Mouse (Mus musculus) limb, embryonic 12.5 days (tissue): ENCODE data around the gene Plch2. TPM values are rescaled to one million over a fixed set of nuclear protein-coding genes. Genes with fewer than 3 reads are reported as not detected.
A peak's percentile ranks its signal among the peaks of the same experiment; 100 is the strongest.

Experiments used
- ATAC-seq: fragments of 200-750 bp; cut with Nextera tagmentation; 2 replicates; pipeline ENCODE4 v1.8.0; 2017; ENCODE audit warnings: low read depth, moderate TSS enrichment; ENCODE audit not compliant: insufficient number of reproducible peaks, insufficient read depth, low FRiP score, low TSS enrichment
- H3K27ac ChIP-seq: fragments of 300-500 bp; sonication (generic); 2 replicates; pipeline ENCODE4 v1.5.1; 2016; ENCODE audit warnings: mild to moderate bottlenecking, moderate library complexity
- H3K27me3 ChIP-seq: fragments of 300-500 bp; sonication (generic); 2 replicates; pipeline ENCODE4 v1.6.1; 2016; ENCODE audit warnings: mild to moderate bottlenecking, moderate library complexity
- H3K36me3 ChIP-seq: fragments of 300-500 bp; sonication (generic); 2 replicates; pipeline ENCODE4 v1.6.1; 2016; ENCODE audit warnings: mild to moderate bottlenecking, moderate library complexity
- H3K4me1 ChIP-seq: fragments of 300-500 bp; sonication (generic); replicated peaks from 2 replicates; pipeline ENCODE4 v1.6.1; 2016
- H3K4me2 ChIP-seq: fragments of 300-500 bp; sonication (generic); 2 replicates; pipeline ENCODE4 v1.6.1; 2016; ENCODE audit warnings: mild to moderate bottlenecking, moderate library complexity
- H3K4me3 ChIP-seq: fragments of 300-500 bp; sonication (generic); replicated peaks from 2 replicates; pipeline ENCODE4 v1.5.1; 2016; ENCODE audit warnings: mild to moderate bottlenecking
- H3K9ac ChIP-seq: fragments of 300-500 bp; sonication (generic); replicated peaks from 2 replicates; pipeline ENCODE4 v1.6.1; 2016; ENCODE audit warnings: mild to moderate bottlenecking, moderate library complexity
- H3K9me3 ChIP-seq: fragments of 300-500 bp; sonication (generic); 2 replicates; pipeline ENCODE4 v1.6.1; 2016; ENCODE audit warnings: mild to moderate bottlenecking, moderate library complexity
- WGBS: fragments of 180-500 bp; shearing (Covaris S2); methylation state at CpG from one replicate; pipeline ENCODE4 v1.1.7; 2016; 5-methylcytosine and 5-hydroxymethylcytosine counted together
- polyA plus RNA-seq: library from polyadenylated mRNA; unstranded; fragments of >200 nt; fragmentation: Nextera tagmentation; extraction: Ambion mirVana; gene quantifications from 2 replicates; pipeline ENCODE4 v1.2.1, GENCODE M21; 2016

Gene Plch2
- polyA plus RNA-seq, 1 experiment from 2014 or later: 2.3 TPM

DNA sequence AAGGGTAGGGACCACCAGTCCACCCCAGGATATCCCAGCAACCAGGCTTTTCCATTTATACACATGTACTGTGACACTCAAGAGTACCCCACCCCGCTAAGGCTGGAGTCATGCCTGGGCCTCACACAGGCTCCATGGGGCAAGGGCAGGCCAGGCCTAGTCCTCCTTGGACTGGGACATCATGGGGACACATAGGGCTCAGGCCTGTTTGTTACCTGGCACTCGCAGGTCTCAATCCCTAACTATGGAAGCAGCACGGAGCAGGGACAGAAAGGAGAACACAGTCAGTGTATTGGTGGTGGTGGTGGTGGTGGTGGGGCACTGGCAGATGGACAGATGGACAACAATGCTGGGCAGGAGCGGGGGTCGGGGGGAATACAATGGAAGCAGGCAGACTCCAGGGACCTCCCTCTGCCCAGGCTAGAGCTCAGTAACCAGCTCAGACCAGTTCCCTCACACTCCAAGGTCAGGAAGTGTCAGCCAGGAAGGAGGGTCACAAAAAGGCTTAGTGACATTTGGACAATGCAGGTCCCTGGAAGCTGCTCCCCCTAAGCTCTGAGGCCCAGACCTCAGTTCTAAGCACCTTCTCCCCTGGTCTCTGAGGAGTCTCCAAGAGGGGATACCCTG is 71.3 kb downstream of the Plch2 start:
- peaks cover 23% of the 10 kb centered on the region for H3K4me1 ChIP-seq
- H3K27me3 ChIP-seq: peaks cover 35% of the 10 kb centered on the region
- H3K27ac ChIP-seq: no peak overlapping the region
- H3K4me3 ChIP-seq: no peak overlapping the region
- no peaks in the 10 kb centered on the region for H3K9me3 ChIP-seq
- peak overlapping the region; percentile 52; the same call in 1 of the 2 replicates for H3K9ac ChIP-seq
- ATAC-seq: no peak
- 92% methylated on average over 5 of the region's 5 CpGs for WGBS
- peaks cover 16% of the 10 kb centered on the region for H3K36me3 ChIP-seq
- H3K4me2 ChIP-seq: peak overlapping the region; percentile 44

DNA sequence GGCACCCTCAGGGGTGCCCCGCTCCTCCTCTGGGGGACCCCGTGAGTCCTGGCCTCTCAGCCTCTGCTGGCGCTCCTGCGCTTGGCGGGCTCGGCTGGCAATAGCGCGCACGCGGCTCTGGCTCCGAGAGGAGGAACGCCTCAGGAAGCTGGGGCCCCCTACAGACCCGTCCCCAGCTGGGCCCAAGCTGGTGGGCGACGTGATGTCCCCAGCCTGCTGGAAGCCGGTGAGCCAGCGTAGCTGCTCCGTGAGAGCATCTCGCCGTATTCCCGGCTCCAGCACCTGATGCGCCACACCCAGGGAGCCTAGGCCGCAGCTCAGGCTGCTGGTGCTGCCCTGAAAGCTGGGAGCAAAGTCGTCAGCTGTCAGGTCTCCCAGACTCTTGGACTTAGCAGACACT is 72.8 kb downstream of the Plch2 start:
- Histone ChIP-seq H3K36me3 (peaks cover 31% of the 10 kb centered on the region), H3K27ac (no peak overlapping the region), H3K9ac (no peak overlapping the region; the same call in 1 of the 2 replicates), H3K27me3 (peaks cover 35% of the 10 kb centered on the region), H3K4me1 (peaks cover 23% of the 10 kb centered on the region), H3K4me3 (no peak overlapping the region), H3K4me2 (no peak overlapping the region), H3K9me3 (no peaks in the 10 kb centered on the region)
- WGBS: 18% methylated on average over 24 of the region's 24 CpGs
- no peak for ATAC-seq

DNA sequence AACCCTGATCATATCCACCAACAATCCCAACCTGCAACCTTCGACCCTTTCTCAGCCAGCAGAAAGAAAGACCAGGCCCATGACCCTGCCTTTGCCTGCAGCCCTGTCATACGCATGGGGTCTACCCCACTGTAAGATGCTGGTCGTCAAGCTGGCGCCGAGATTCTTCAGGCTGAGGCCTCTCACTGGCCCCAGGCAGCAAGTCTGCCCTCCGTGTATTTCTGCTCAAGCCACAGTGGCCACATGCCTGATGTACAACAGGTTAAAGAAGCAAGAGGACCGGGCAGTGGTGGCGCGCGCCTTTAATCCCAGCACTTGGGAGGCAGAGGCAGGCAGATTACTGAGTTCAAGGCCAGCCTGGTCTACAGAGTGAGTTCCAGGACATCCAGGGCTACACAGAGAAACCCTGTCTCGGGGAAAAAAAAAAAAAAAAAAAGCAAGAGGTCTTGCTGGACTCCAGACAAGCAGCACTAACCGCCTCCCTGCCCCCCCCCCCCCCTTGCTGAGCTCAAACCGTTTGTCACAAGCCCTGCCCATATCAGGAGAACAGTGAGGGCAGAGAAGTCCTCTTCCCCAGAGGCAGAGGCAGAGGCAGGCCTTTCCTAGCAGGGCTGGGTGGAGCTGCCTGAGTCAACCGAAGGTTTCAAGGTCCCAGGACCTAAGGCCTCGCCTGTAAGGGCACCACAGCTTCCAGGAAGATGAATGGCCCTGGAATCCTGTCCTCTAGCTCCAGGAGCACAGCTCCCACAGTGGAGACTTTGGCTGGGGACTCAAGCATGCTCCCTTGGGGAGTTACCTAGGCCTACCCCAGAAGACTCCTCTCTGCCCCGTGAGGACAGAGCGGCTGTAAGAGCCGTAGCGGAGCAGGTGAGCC is 74.1 kb downstream of the Plch2 start:
- H3K36me3 ChIP-seq: peaks cover 44% of the 10 kb centered on the region
- H3K4me3 ChIP-seq: no peak overlapping the region
- no peak overlapping the region for H3K27ac ChIP-seq
- peaks cover 23% of the 10 kb centered on the region for H3K4me1 ChIP-seq
- no peaks in the 10 kb centered on the region for H3K9me3 ChIP-seq
- WGBS: 74% methylated on average over 19 of the region's 19 CpGs
- H3K27me3 ChIP-seq: peaks cover 35% of the 10 kb centered on the region
- no peak overlapping the region for H3K9ac ChIP-seq
- no peak overlapping the region for H3K4me2 ChIP-seq
- ATAC-seq: no peak

DNA sequence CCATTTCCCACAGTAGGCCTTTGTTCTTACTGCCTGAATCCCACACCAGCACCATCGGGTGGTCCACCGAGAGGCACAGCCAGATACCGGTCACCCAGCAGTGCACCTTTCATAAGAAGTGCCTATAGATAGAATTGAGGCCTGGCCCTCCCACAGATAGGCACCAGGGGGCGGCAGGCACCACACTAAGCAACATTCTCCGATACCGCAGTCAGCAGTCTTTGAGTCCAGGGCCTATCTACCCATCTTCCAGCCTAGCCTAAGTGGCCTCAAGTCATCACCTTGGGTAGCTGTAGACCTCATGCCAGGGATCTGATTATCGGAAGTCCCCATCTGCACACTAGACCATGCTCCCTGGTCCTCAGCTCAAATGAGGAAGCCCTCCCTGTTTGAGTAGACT is 75.1 kb downstream of the Plch2 start:
- 0 out of 2 replicates have a peak, but pooled peaks have one; percentile 8 for ATAC-seq
- Histone ChIP-seq H3K27ac (no peak overlapping the region), H3K36me3 (peaks cover 53% of the 10 kb centered on the region), H3K9me3 (no peaks in the 10 kb centered on the region), H3K4me1 (peaks cover 21% of the 10 kb centered on the region), H3K4me2 (no peak overlapping the region), H3K9ac (no peak overlapping the region), H3K4me3 (no peak overlapping the region), H3K27me3 (peaks cover 32% of the 10 kb centered on the region)
- WGBS: 52% methylated on average over 7 of the region's 7 CpGs

DNA sequence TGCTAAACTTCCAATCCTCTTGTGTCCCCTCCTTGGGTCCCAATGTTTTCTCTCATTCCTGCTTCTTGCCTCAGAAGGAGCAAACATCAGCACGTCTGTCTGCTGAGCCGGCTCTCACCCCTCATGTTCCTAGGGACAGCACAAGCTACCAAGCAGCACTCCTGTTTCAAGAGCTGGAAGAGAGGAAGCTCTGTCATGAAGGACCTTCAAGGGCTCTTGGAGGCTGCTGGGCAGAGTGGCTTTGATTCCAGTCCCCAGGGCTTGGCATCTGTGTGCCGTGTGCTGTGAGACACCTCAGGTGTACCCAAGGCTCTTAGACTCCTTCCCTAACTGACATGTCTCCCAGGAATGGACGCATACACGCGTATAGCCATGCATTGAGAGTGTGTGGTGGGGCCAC is 75.5 kb downstream of the Plch2 start:
- H3K36me3 ChIP-seq: peaks cover 58% of the 10 kb centered on the region
- WGBS: 88% methylated on average over 6 of the region's 6 CpGs

DNA sequence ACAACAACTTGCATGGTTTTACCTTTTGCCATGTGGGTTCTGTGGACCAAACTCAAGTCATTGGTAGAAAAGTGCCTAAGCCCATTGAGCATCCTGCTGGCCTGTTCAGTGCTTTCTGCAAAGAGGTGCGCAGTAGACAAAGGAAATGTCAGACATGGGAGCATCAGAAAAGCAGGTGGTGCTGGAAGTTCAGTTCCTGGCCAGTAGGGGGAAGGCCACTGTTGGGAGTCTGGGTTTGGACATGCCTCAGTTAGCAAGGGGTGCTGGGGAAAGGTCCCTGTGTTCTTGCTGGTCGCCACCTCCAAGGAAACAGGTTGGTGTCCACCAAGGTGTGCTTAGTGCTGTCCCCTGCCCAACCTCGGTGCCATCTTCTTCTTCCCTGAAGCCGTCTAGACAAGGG is 76.5 kb downstream of the Plch2 start:
- Histone ChIP-seq H3K4me3 (no peak overlapping the region), H3K27ac (no peak overlapping the region), H3K9me3 (no peaks in the 10 kb centered on the region), H3K4me2 (no peak overlapping the region), H3K9ac (no peak overlapping the region), H3K4me1 (peaks cover 10% of the 10 kb centered on the region), H3K27me3 (peaks cover 21% of the 10 kb centered on the region), H3K36me3 (peaks cover 67% of the 10 kb centered on the region)
- 93% methylated on average over 4 of the region's 4 CpGs for WGBS
- ATAC-seq: no peak

More for the DNA sequence above, 75.5 kb downstream of the Plch2 start:
- H3K4me2 ChIP-seq: no peak overlapping the region
- peaks cover 28% of the 10 kb centered on the region for H3K27me3 ChIP-seq
- no peaks in the 10 kb centered on the region for H3K9me3 ChIP-seq
- no peak overlapping the region for H3K27ac ChIP-seq
- no peak overlapping the region for H3K9ac ChIP-seq
- H3K4me3 ChIP-seq: no peak overlapping the region
- H3K4me1 ChIP-seq: peaks cover 16% of the 10 kb centered on the region
- no peak for ATAC-seq

DNA sequence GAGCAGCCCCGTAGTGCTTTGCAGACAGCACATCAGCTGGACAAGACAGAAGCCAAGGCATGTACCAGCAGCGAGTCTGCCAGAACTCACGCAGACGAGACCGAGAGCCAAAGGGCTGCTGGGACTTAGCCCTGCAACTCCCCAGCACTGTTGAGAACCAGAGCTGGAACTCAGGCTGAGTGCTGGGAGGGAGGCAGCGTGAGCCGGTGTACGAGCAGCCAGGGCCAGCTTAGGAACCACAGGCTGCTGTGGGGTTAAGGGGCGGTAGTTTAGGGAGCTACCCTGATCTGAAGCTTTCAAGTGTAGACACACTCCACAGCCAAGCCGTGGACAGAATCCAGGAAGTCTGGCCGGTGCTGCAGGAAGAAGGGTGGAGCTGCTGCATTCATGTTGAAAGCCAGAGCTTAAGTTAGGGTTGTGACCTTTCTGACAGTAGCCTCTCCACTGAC is 82.4 kb downstream of the Plch2 start:
- H3K27me3 ChIP-seq: no peaks in the 10 kb centered on the region
- H3K9me3 ChIP-seq: no peaks in the 10 kb centered on the region
- no peak overlapping the region for H3K27ac ChIP-seq
- H3K4me2 ChIP-seq: no peak overlapping the region
- H3K36me3 ChIP-seq: peaks cover 100% of the 10 kb centered on the region
- ATAC-seq: no peak
- 91% methylated on average over 11 of the region's 11 CpGs for WGBS
- H3K4me1 ChIP-seq: no peaks in the 10 kb centered on the region
- no peak overlapping the region for H3K9ac ChIP-seq
- no peak overlapping the region for H3K4me3 ChIP-seq

DNA sequence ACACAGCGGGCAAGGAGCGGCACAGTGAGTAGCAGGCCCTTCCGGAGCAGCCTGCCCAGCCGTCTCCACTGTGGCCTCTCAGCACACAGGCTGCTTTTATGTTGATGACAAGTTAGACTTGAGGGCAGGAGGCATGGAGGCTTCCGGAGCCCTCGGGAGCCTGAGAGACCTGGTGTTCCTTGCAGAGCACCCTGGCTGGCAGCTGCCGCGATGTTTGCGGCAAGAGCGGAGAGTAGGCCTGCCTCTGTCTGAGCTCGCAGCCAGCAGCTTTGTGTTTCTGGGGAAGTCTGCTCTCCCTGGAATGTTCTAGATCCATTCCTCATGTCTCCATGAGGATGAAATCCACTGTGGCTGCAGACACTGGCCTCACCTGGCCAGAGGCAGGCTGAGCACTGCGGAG is 84.0 kb downstream of the Plch2 start:
- no peak overlapping the region for H3K4me2 ChIP-seq
- no peaks in the 10 kb centered on the region for H3K4me1 ChIP-seq
- H3K36me3 ChIP-seq: peaks cover 87% of the 10 kb centered on the region
- no peaks in the 10 kb centered on the region for H3K27me3 ChIP-seq
- H3K9me3 ChIP-seq: no peaks in the 10 kb centered on the region
- no peak overlapping the region for H3K4me3 ChIP-seq
- 96% methylated on average over 12 of the region's 12 CpGs for WGBS
- no peak overlapping the region for H3K27ac ChIP-seq
- H3K9ac ChIP-seq: no peak overlapping the region
- no peak for ATAC-seq

DNA sequence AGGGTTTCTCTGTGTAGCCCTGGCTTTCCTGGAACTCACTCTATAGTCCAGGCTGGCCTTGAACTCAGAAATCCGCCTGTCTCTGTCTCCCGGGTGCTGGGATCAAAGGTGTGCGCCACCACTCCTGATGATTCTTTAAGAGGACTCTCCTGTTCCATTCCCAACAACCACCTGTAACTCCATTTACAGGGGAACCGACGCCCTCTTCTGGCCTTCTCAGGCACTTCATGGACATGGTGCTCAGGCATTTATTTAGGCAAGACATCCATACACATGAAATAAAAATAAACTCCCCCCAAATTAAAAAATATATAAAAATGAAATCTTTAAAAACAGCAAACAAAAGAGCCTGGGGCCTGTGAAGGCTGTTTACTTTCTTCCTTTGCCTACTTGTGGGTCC is 89.4 kb downstream of the Plch2 start:
- no peak overlapping the region for H3K27ac ChIP-seq
- peaks cover 42% of the 10 kb centered on the region for H3K36me3 ChIP-seq
- H3K4me2 ChIP-seq: no peak overlapping the region
- H3K4me3 ChIP-seq: no peak overlapping the region
- no peak for ATAC-seq
- peaks cover 15% of the 10 kb centered on the region for H3K27me3 ChIP-seq
- H3K9ac ChIP-seq: no peak overlapping the region
- H3K4me1 ChIP-seq: peaks cover 28% of the 10 kb centered on the region
- WGBS: 61% methylated on average over 5 of the region's 5 CpGs
- no peaks in the 10 kb centered on the region for H3K9me3 ChIP-seq

DNA sequence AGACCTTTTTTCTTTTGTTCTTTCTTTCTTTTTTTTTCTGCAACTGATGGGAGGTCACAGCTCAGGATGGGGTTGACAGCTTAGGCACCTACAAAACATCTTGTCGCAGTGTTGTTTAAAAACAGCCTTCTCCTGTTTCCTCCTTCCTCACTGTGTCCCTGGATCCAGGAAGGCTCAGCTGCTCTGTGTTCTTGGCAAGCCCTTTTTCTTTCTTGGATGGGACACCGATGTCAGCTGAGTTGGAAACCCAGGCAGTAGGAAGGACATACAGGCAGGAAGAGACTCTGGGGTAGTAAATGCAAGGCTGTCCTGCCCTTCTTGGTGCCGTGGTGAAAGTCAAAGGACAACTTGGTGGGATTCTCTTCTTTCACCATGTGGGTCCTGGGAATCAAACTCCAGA is 90.7 kb downstream of the Plch2 start:
- peak overlapping the region; percentile 86; the same call in 1 of the 2 replicates for H3K9ac ChIP-seq

DNA sequence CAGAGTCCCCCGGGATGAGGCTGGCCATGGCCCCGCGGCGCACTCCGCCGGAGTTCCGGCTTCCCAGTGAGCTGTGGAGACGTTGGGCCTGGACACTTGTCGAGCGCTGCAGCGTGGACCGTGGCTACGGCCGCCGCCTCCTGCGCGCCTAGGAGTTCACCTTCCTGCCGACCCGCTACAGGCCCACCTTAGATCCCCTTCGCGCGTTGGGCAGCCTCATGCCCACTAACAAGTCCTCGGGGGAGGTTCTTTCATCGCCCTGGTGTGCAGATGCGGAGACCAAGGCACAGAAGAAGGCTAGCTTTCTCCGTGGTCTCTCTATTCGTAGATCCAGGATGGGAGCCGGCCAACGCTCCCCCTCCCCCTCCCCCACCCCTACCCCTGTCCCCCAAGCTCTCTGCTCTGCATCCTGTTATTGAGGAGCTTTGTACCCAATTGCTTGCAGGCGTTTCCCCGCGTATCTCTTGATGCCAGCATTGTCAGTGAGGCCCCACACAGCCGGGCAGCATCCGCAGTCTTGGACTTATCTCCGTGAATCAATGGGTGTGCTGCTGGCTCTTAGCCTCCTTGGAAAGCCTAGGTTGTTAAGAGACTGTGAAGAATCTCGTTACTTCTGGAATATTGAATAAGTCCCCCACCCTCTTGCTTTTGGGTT is 91.9 kb downstream of the Plch2 start:
- Histone ChIP-seq H3K27me3 (peaks cover 40% of the 10 kb centered on the region), H3K36me3 (peaks cover 17% of the 10 kb centered on the region), H3K9ac (peak overlapping the region; percentile 86), H3K9me3 (no peaks in the 10 kb centered on the region), H3K4me2 (peak overlapping the region; percentile 75), H3K27ac (peak overlapping the region; percentile 89), H3K4me1 (peaks cover 52% of the 10 kb centered on the region), H3K4me3 (peak overlapping the region; percentile 91)
- peak; percentile 40; the same call in 1 of the 2 replicates for ATAC-seq
- WGBS: 2% methylated on average over 36 of the region's 36 CpGs

More for the DNA sequence above, 90.7 kb downstream of the Plch2 start:
- H3K9me3 ChIP-seq: no peaks in the 10 kb centered on the region
- 88% methylated on average over 3 of the region's 3 CpGs for WGBS
- no peak overlapping the region for H3K4me3 ChIP-seq
- peaks cover 28% of the 10 kb centered on the region for H3K27me3 ChIP-seq
- no peak for ATAC-seq
- peaks cover 40% of the 10 kb centered on the region for H3K4me1 ChIP-seq
- no peak overlapping the region for H3K27ac ChIP-seq
- peaks cover 28% of the 10 kb centered on the region for H3K36me3 ChIP-seq
- H3K4me2 ChIP-seq: 0 out of 2 replicates have a peak overlapping the region, but pooled peaks have one; percentile 1
